Mouse (Mus musculus) myocyte (in vitro differentiated cells): ENCODE data around the gene Rgcc. TPM values are rescaled to one million over a fixed set of nuclear protein-coding genes. Genes with fewer than 3 reads are reported as not detected.
A peak's percentile ranks its signal among the peaks of the same experiment; 100 is the strongest.

Source experiments
- H3K27me3 ChIP-seq: one replicate; pipeline ENCODE4 v1.6.1; 2011; ENCODE audit not compliant: control insufficient read depth, insufficient read depth, insufficient read length
- H3K36me3 ChIP-seq: one replicate; pipeline ENCODE4 v1.6.1; 2011; ENCODE audit not compliant: control insufficient read depth, insufficient read depth
- H3K4me2 ChIP-seq: one replicate; pipeline ENCODE4 v1.6.1; 2011; ENCODE audit warnings: low read depth, control low read depth
- H3K4me3 ChIP-seq: one replicate; pipeline ENCODE4 v1.5.1; 2011; ENCODE audit warnings: mild to moderate bottlenecking, control low read depth, moderate library complexity
- H3K79me2 ChIP-seq: one replicate; pipeline ENCODE4 v1.6.1; 2011; ENCODE audit not compliant: control insufficient read depth, insufficient read depth
- H3ac ChIP-seq: one replicate; pipeline ENCODE4 v1.6.1; 2011; ENCODE audit not compliant: control insufficient read depth, insufficient read length
- CEBPB ChIP-seq: IDR thresholded peaks from 2 replicates; pipeline ENCODE4 v1.6.1; 2011; ENCODE audit warnings: mild to moderate bottlenecking, moderate library complexity; ENCODE audit not compliant: poor library complexity, insufficient read depth, severe bottlenecking
- E2F4 ChIP-seq: IDR thresholded peaks from one replicate; pipeline ENCODE4 v1.6.1; 2011; ENCODE audit warnings: mild to moderate bottlenecking, control low read depth, moderate library complexity; ENCODE audit not compliant: insufficient read depth
- MAX ChIP-seq: IDR thresholded peaks from one replicate; pipeline ENCODE4 v1.6.1; 2011; ENCODE audit warnings: low read depth, mild to moderate bottlenecking, control low read depth
- MYOD1 ChIP-seq, 3 experiments: IDR thresholded peaks; one replicate each; pipeline ENCODE4 v1.6.1; 2011; ENCODE audit warnings: control low read depth in 2 of 3, low read depth in 2 of 3, mild to moderate bottlenecking in 2 of 3, moderate library complexity in 1 of 3; ENCODE audit not compliant: insufficient read length in 2 of 3, control insufficient read depth in 1 of 3
- MYOG ChIP-seq, 3 experiments: IDR thresholded peaks; one replicate each; pipeline ENCODE4 v1.6.1; 2011; ENCODE audit warnings: control low read depth in 2 of 3, low read depth in 2 of 3, mild to moderate bottlenecking in 2 of 3; ENCODE audit not compliant: insufficient read length in 2 of 3, control insufficient read depth in 1 of 3, insufficient read depth in 1 of 3
- POLR2A ChIP-seq: IDR thresholded peaks from one replicate; pipeline ENCODE4 v1.6.1; 2011; ENCODE audit warnings: low read depth, mild to moderate bottlenecking, control low read depth, moderate library complexity; ENCODE audit not compliant: insufficient read length
- POLR2AphosphoS2 ChIP-seq: IDR thresholded peaks from one replicate; pipeline ENCODE4 v1.6.1; 2011; ENCODE audit warnings: low read depth, control low read depth; ENCODE audit not compliant: insufficient read length
- REST ChIP-seq: IDR thresholded peaks from one replicate; pipeline ENCODE4 v1.6.1; 2011; ENCODE audit warnings: mild to moderate bottlenecking, control low read depth, moderate library complexity; ENCODE audit not compliant: insufficient read depth, insufficient read length
- SRF ChIP-seq: IDR thresholded peaks from one replicate; pipeline ENCODE4 v1.6.1; 2011; ENCODE audit warnings: low read depth; ENCODE audit not compliant: control insufficient read depth, insufficient read length
- TCF12 ChIP-seq: IDR thresholded peaks from one replicate; pipeline ENCODE4 v1.6.1; 2011; ENCODE audit warnings: mild to moderate bottlenecking, control low read depth; ENCODE audit not compliant: poor library complexity, insufficient read depth, severe bottlenecking
- TCF3 ChIP-seq: IDR thresholded peaks from one replicate; pipeline ENCODE4 v1.6.1; 2011; ENCODE audit warnings: low read depth, control low read depth; ENCODE audit not compliant: insufficient read length
- USF1 ChIP-seq: IDR thresholded peaks from one replicate; pipeline ENCODE4 v1.6.1; 2011; ENCODE audit warnings: low read depth, mild to moderate bottlenecking, control low read depth, moderate library complexity
- polyA plus RNA-seq: library from polyadenylated mRNA; unstranded; fragments of >200 nt; fragmentation: generic; extraction: Trizol; gene quantifications from one replicate; pipeline ENCODE4 v1.2.1, GENCODE M21; 2012; ENCODE audit warnings: missing spikeins

Gene Rgcc
- polyA plus RNA-seq, 1 experiment: 6.0 TPM

DNA sequence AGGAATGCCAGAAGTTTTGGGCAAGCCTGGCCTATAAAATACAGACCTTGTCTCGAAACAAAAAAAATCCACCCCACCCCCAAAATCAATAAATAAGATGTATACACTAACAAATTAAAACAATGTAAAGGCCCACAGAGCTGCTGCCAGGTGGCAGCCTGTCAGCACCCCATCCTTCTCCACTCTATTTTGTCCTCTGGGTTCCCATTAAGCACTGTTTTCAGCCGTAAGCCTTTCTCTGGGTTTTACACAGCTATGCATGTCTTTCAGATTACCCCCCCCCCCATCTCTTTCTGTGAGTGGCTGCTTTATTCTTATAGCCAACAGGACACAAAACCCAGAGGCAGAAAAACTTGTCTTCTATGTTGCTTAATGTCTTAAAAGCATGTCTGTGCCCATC lies 16.2 kb upstream of the Rgcc start:
- Histone ChIP-seq H3ac (no peak overlapping the region), H3K79me2 (no peaks in the 10 kb centered on the region), H3K4me3 (no peak overlapping the region), H3K36me3 (no peaks in the 10 kb centered on the region), H3K27me3 (no peaks in the 10 kb centered on the region), H3K4me2 (no peak overlapping the region)
- no peak for TF ChIP-seq MAX
- no peak for TF ChIP-seq REST
- no peak for TF ChIP-seq MYOD1 (IDR thresholded peaks at IDR 0.05; ENCODE audit: control insufficient read depth in 1 of 3, insufficient read length in 2 of 3, low read depth in 2 of 3)
- TF ChIP-seq CEBPB: no peak
- TF ChIP-seq SRF: no peak
- TF ChIP-seq TCF12: no peak
- TF ChIP-seq POLR2A: no peak
- TF ChIP-seq E2F4: no peak
- no peak for TF ChIP-seq USF1
- TF ChIP-seq TCF3: no peak
- no peak for TF ChIP-seq POLR2AphosphoS2
- TF ChIP-seq MYOG (IDR thresholded peaks at IDR 0.05; ENCODE audit: control insufficient read depth in 1 of 3, insufficient read depth in 1 of 3, insufficient read length in 2 of 3, low read depth in 2 of 3): no peak

DNA sequence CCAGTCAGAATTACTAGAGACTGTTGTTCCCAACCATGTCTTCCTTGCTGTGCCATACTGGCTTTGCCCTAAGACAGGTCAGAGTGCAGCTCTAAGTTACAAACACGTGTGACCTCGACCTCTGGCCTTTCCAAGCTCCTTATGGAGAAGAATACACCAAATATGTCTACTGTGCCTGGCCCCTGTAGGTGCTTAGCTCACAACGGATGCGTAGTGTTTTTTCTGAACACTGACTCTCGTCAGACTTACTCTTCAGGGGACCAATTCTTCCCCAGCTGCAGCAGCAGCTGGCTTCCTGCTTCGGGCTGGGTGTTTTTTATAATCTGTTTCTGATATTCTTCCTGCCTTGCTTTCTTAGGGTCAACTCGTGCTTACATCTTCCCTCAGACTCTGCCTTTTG lies 14.4 kb upstream of the Rgcc start:
- Histone ChIP-seq H3K79me2 (no peaks in the 10 kb centered on the region), H3K27me3 (no peaks in the 10 kb centered on the region), H3ac (no peak overlapping the region), H3K4me3 (no peak overlapping the region), H3K36me3 (no peaks in the 10 kb centered on the region), H3K4me2 (no peak overlapping the region)
- TF ChIP-seq SRF: no peak

DNA sequence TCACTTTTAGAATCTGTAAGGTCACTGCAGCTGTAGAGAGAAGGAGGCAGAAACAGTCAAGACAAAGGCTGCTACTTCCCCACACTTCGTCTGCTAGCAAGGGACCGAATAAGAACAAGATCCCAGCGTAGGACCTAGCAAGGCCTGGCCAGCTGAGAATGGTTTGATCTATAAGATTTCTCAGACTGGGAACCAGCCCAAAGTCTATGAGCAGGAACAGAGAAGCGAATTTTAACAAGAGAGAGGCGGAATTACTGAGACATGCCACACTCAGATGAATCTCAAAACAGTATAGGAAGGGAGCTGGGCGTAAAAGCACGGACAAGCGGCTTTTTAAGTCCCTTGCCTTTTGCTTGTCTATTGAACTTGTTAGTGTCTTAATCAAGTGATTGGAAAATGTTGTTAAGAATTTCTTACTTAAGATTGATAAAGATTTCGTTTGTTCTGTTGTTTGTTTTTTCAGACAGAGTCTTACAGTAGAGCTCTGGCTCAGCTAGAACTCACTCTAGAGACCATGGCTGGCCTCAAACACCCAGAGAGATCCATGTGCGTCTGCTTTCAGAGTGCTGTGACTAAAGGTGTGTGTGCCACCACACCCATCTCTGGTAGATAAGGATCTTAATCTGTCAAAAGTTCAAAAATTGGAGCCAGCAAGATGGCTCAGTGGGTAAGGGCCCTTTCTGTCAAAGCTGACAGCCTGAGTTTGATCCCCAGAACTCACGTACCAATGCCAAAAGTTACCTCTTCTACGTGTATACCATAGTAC lies 13.0 kb upstream of the Rgcc start:
- Histone ChIP-seq H3K4me2 (no peak overlapping the region), H3K36me3 (no peaks in the 10 kb centered on the region), H3K79me2 (no peaks in the 10 kb centered on the region), H3K4me3 (no peak overlapping the region), H3ac (no peak overlapping the region), H3K27me3 (no peaks in the 10 kb centered on the region)
- TF ChIP-seq SRF (no peak), E2F4 (no peak), POLR2AphosphoS2 (no peak), TCF3 (no peak), REST (no peak), POLR2A (no peak)

DNA sequence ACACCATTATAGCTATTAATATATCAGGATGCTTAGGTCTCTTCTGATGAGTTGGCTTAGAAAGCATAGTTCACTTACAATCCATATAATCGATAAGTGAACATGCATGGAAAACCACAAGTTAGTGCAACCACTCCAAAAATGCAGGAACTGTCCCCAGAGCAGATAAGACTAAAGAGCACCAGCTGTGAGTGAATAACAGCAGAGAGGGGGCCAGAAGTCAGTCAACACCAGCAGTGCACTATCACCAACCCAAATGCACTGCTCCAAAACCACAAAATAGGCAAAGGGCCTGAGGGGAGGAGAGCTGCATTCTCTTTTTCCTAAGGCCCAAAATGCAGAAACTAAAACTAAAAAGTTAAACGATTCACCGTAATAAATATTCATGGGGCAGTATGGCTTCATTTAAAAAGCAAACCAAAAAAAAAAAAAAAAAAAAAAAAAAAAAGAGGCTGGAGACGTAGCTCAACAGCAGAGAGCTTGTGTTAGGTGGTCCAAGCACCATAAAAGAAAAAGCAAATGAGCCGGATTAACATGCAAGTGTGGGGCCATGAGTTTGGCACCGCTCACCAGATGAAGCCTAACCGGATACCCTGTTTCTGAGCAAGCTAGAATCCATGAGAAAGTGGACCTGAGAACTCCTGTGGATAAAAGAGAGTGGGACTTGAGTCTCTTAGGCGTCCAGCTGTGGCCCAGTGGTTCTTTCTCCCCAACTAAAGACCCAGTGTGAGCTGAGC lies 12.2 kb upstream of the Rgcc start:
- H3K4me2 ChIP-seq: no peak overlapping the region
- H3K36me3 ChIP-seq: no peaks in the 10 kb centered on the region
- TF ChIP-seq MYOD1 (IDR thresholded peaks at IDR 0.05; ENCODE audit: control insufficient read depth in 1 of 3, insufficient read length in 2 of 3, low read depth in 2 of 3): no peak
- no peak for TF ChIP-seq POLR2AphosphoS2
- TF ChIP-seq E2F4: no peak
- TF ChIP-seq CEBPB: peak; percentile 8; the same call in 1 of the 2 replicates
- no peaks in the 10 kb centered on the region for H3K27me3 ChIP-seq
- H3K4me3 ChIP-seq: no peak overlapping the region
- H3K79me2 ChIP-seq: no peaks in the 10 kb centered on the region
- no peak overlapping the region for H3ac ChIP-seq

DNA sequence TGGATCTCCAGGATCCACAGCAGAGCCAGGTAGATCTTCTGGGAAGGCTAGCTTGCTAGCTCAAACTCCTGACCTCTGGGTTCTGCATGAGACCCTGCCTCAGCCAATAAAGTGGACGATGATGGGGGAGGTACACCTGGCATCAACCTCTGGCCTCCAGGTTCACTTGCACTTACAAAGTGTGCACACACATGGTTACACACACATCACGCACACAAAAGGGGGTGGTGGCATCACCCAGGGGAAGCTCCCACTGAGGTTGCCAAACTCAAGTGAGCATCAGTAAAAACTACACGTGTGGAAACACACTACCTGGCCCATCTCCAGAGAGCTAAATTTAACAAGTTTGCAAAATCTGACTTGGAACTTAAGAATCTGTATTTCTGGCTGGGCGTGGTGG lies 11.3 kb upstream of the Rgcc start:
- Histone ChIP-seq H3K27me3 (no peaks in the 10 kb centered on the region), H3K4me3 (no peak overlapping the region), H3K79me2 (no peaks in the 10 kb centered on the region), H3ac (no peak overlapping the region), H3K4me2 (no peak overlapping the region), H3K36me3 (no peaks in the 10 kb centered on the region)
- TF ChIP-seq MAX (no peak), CEBPB (no peak), REST (no peak), TCF3 (no peak)
